Mouse (Mus musculus) bone marrow, adult 2 months (tissue): ENCODE measurements around the gene Clpx. TPM values are rescaled to one million over a fixed set of nuclear protein-coding genes. Genes with fewer than 3 reads are reported as not detected.
A peak's percentile ranks its signal among the peaks of the same experiment; 100 is the strongest.
"Not testable (repeated sequence)": the region's sequence is repeated elsewhere in the genome, so short reads cannot be mapped to it uniquely, and the experiment has no call there.

Source experiments
- H3K27ac ChIP-seq: fragments of 200-500 bp; 2 replicates; pipeline ENCODE4 v1.5.1; 2012; ENCODE audit warnings: low read depth, mild to moderate bottlenecking, control low read depth, inconsistent platforms, low read length; ENCODE audit not compliant: control insufficient read depth, poor library complexity, insufficient read depth
- H3K4me1 ChIP-seq: fragments of 200-500 bp; 2 replicates; pipeline ENCODE4 v1.6.1; 2011; ENCODE audit warnings: low read length; ENCODE audit not compliant: control insufficient read depth, insufficient read depth
- H3K4me3 ChIP-seq: fragments of 200-500 bp; replicated peaks from 2 replicates; pipeline ENCODE3; 2011; ENCODE audit warnings: mild to moderate bottlenecking, low read depth, low read length, control low read depth; ENCODE audit not compliant: control insufficient read depth
- CTCF ChIP-seq: fragments of 200-500 bp; IDR thresholded peaks from 2 replicates; pipeline ENCODE4 v1.5.1; 2011; ENCODE audit warnings: low read length, control low read depth; ENCODE audit not compliant: control insufficient read depth, insufficient read depth
- POLR2A ChIP-seq: fragments of 200-500 bp; IDR thresholded peaks from 2 replicates; pipeline ENCODE4 v1.6.1; 2011; ENCODE audit warnings: low read depth, mild to moderate bottlenecking, control low read depth, low read length, borderline replicate concordance; ENCODE audit not compliant: control insufficient read depth
- WGBS: fragments of 180-500 bp; shearing (Covaris S2); methylation state at CpG from one replicate; pipeline ENCODE4 v1.1.7; 2018; 5-methylcytosine and 5-hydroxymethylcytosine counted together
- polyA plus RNA-seq: library from polyadenylated mRNA; stranded (reverse); fragments of >200 nt; gene quantifications from 2 replicates; pipeline ENCODE4 v1.2.4, GENCODE M21; 2011; ENCODE audit warnings: low replicate concordance; ENCODE audit not compliant: missing spikeins, insufficient read depth, insufficient read length

The Clpx gene
- polyA plus RNA-seq, 1 experiment: 19.9 TPM

GRCm38 (mm10) chr9:65275810-65276530 lies 18.1 kb upstream of the Clpx start:
- no peak overlapping the region for H3K27ac ChIP-seq
- 73% methylated on average over 4 of the region's 4 CpGs for WGBS
- no peak for TF ChIP-seq POLR2A
- no peak for TF ChIP-seq CTCF
- H3K4me1 ChIP-seq: no peaks in the 10 kb centered on the region
- no peak overlapping the region for H3K4me3 ChIP-seq

GRCm38 (mm10) chr9:65281536-65282151 lies 12.4 kb upstream of the Clpx start:
- 72% methylated on average over 5 of the region's 5 CpGs for WGBS
- H3K4me1 ChIP-seq: no peaks in the 10 kb centered on the region
- H3K4me3 ChIP-seq: no peak overlapping the region
- no peak for TF ChIP-seq POLR2A
- TF ChIP-seq CTCF: no peak
- no peak overlapping the region for H3K27ac ChIP-seq

- H3K4me1 ChIP-seq: no peaks in the 10 kb centered on the region
- 3% methylated on average over 3 of the region's 3 CpGs for WGBS
- TF ChIP-seq CTCF (peak; percentile 7; the same call in 1 of the 2 replicates), POLR2A (no peak)
These were observed 10.8 kb upstream of the Clpx start for GRCm38 (mm10) chr9:65283301-65283700.

GRCm38 (mm10) chr9:65288252-65288651 lies 5.8 kb upstream of the Clpx start:
- not testable (repeated sequence) for H3K4me3 ChIP-seq, H3K4me1 ChIP-seq, H3K27ac ChIP-seq
- 49% methylated on average over 5 of the region's 5 CpGs for WGBS

More at GRCm38 (mm10) chr9:65283301-65283700, 10.8 kb upstream of the Clpx start:
- H3K4me3 ChIP-seq: no peak overlapping the region
- no peak overlapping the region for H3K27ac ChIP-seq

GRCm38 (mm10) chr9:65289988-65290387 lies 4.1 kb upstream of the Clpx start:
- WGBS: 86% methylated on average over 4 of the region's 4 CpGs
- TF ChIP-seq CTCF (no peak), POLR2A (no peak)
- Histone ChIP-seq H3K4me1 (no peaks in the 10 kb centered on the region), H3K27ac (no peak overlapping the region), H3K4me3 (no peak overlapping the region)

- 64% methylated on average over 3 of the region's 3 CpGs for WGBS
- Histone ChIP-seq H3K27ac (no peak overlapping the region), H3K4me3 (no peak overlapping the region), H3K4me1 (no peaks in the 10 kb centered on the region)
- TF ChIP-seq CTCF (no peak), POLR2A (no peak)
These were observed 1.6 kb upstream of the Clpx start for GRCm38 (mm10) chr9:65292421-65292820.

- 4% methylated on average over 5 of the region's 5 CpGs for WGBS
- Histone ChIP-seq H3K4me1 (no peaks in the 10 kb centered on the region), H3K27ac (no peak overlapping the region), H3K4me3 (peak overlapping the region; percentile 22)
- TF ChIP-seq CTCF: no peak
- no peak for TF ChIP-seq POLR2A
These were observed 941 bp upstream of the Clpx start for GRCm38 (mm10) chr9:65293119-65293518.

- no peaks in the 10 kb centered on the region for H3K4me1 ChIP-seq
- peak overlapping the region; percentile 95 for H3K4me3 ChIP-seq
- TF ChIP-seq CTCF: no peak
- peak overlapping the region; percentile 29; the same call in 1 of the 2 replicates for H3K27ac ChIP-seq
- WGBS: under 1% methylated on average over 9 of the region's 9 CpGs
These were observed 484 bp upstream of the Clpx start for GRCm38 (mm10) chr9:65293580-65293972.
